26 mouse cellular contexts compared by ENCODE assay signal in the genomic region with DNA sequence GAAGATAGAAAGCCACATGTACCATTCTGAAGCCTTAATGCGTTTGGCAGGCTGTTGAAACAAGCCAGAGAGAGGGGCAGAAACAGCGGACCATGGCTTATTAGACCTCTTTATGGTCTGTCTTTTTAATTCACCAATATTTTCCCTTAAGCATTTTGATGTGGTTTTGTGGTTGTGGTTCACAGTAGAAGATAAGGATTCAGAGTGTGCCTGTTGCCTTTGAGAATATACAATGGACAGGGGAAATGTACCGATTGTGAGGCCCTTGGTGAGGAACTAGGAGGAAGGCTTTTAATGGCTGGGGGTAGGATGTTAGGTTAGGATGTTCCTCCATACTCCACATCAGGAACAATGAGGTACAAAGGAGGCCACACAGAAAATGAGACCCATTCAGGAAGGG.
DNase-seq lines count a peak whose midpoint lies in the region; ATAC-seq and TF ChIP-seq lines count a peak whose summit lies in the region.
"Had no signal": no experiment of that assay in that cellular context is flagged by ENCODE, and none has a peak within 500 bp of the region (broad histone marks: within the 10 kb centered on the region; RNA-seq: fewer than 3 reads in every experiment).

No protein-coding gene starts in this region.

- DNase-seq in lung, postnatal 0 days (ENCODE audit: low spot score) = no peak
- no peak for DNase-seq in lung, postnatal 14 days
- DNase-seq in lung, postnatal 36 days = peak; percentile 9
- DNase-seq in lung, postnatal 4 days = no peak
- no peak for DNase-seq in layer of hippocampus, adult 2 months (ENCODE audit: low spot score in 2 of 2)
- DNase-seq in right cerebral cortex, postnatal 4 days = no peak
- DNase-seq: adrenal gland, adult 2 months; adrenal gland, postnatal 14 days; B cell, adult 2 months; cerebellum, adult 11-12 months; cerebellum, adult 8-10 months; cerebellum, postnatal 10 days; forebrain, postnatal 0 days; gastrocnemius, adult 2 months; gastrocnemius, postnatal 14 days; heart, adult 11 months had no signal

- no peaks in the 10 kb centered on the region for H3K36me3 ChIP-seq in lung, postnatal 0 days (ENCODE audit: insufficient read depth, low read length)
- H3K36me3 ChIP-seq: embryonic facial prominence, embryonic 12.5 days; embryonic facial prominence, embryonic 15.5 days; hindbrain, embryonic 12.5 days; hindbrain, embryonic 15.5 days had no signal

- H3K4me1 ChIP-seq in lung, postnatal 0 days (ENCODE audit: insufficient read depth, low read depth, low read length) = no peaks in the 10 kb centered on the region
- H3K4me1 ChIP-seq: embryonic facial prominence, embryonic 12.5 days; embryonic facial prominence, embryonic 15.5 days had no signal

- H3K4me2 ChIP-seq in lung, postnatal 0 days (replicated peaks; ENCODE audit: low read depth, low read length) = no peak overlapping the region
- H3K4me2 ChIP-seq: embryonic facial prominence, embryonic 12.5 days; embryonic facial prominence, embryonic 15.5 days; heart, embryonic 11.5 days; hindbrain, embryonic 12.5 days; hindbrain, embryonic 15.5 days had no signal

- TF ChIP-seq EP300 in lung, postnatal 0 days (IDR thresholded peaks at IDR 0.05) = peak; percentile 50; the same call in 1 of the 2 replicates

- TF ChIP-seq CTCF in lung, postnatal 0 days (IDR thresholded peaks at IDR 0.05) = no peak
- TF ChIP-seq CTCF in layer of hippocampus, adult 2 months (conservative IDR thresholded peaks at IDR 0.05) = no peak

- H3K27ac ChIP-seq in lung, postnatal 0 days (ENCODE audit: low read length) = no peak overlapping the region
- no peak overlapping the region for H3K27ac ChIP-seq in layer of hippocampus, adult 2 months
- H3K27ac ChIP-seq: embryonic facial prominence, embryonic 12.5 days; embryonic facial prominence, embryonic 15.5 days; gastrocnemius, adult 2 months; hindbrain, embryonic 12.5 days; hindbrain, embryonic 15.5 days had no signal

- ATAC-seq in lung, postnatal 0 days = no peak; the same call in 1 of the 2 replicates
- ATAC-seq in common myeloid progenitor, adult 5-6 weeks (replicated peaks; ENCODE audit: low read depth, poor library complexity, severe bottlenecking) = peak; percentile 72
- ATAC-seq in cerebellum, adult (ENCODE audit: insufficient number of reproducible peaks, low FRiP score, low TSS enrichment) = no peak
- ATAC-seq: forebrain, embryonic 14.5 days; forebrain, postnatal 0 days; Patski had no signal

- H3K27me3 ChIP-seq in lung, postnatal 0 days (replicated peaks; ENCODE audit: insufficient read depth, low read length) = no peaks in the 10 kb centered on the region
- H3K27me3 ChIP-seq: CH12.LX; embryonic facial prominence, embryonic 12.5 days; embryonic facial prominence, embryonic 15.5 days; hindbrain, embryonic 12.5 days; hindbrain, embryonic 15.5 days had no signal

- H3K9ac ChIP-seq in lung, postnatal 0 days (replicated peaks; ENCODE audit: low read depth) = no peak overlapping the region
- H3K9ac ChIP-seq: embryonic facial prominence, embryonic 12.5 days; embryonic facial prominence, embryonic 15.5 days; forebrain, postnatal 0 days; hindbrain, embryonic 12.5 days; hindbrain, embryonic 15.5 days had no signal

- no peaks in the 10 kb centered on the region for H3K9me3 ChIP-seq in lung, postnatal 0 days (ENCODE audit: low read length)
- H3K9me3 ChIP-seq: embryonic facial prominence, embryonic 12.5 days; embryonic facial prominence, embryonic 15.5 days; hindbrain, embryonic 12.5 days; hindbrain, embryonic 15.5 days had no signal

- WGBS in lung, postnatal 0 days = 78% methylated on average over 3 of the region's 3 CpGs

- H3K4me3 ChIP-seq in lung, postnatal 0 days (ENCODE audit: low read depth, low read length) = no peak overlapping the region
- no peak overlapping the region for H3K4me3 ChIP-seq in layer of hippocampus, adult 2 months
- H3K4me3 ChIP-seq: embryonic facial prominence, embryonic 12.5 days; embryonic facial prominence, embryonic 15.5 days; gastrocnemius, adult 2 months; hindbrain, embryonic 12.5 days; hindbrain, embryonic 15.5 days had no signal
